Mouse (Mus musculus) heart, adult 2 months (tissue): ENCODE data around the gene Oaz1.

Experiments used
- CTCF ChIP-seq: fragments of 200-600 bp; IDR thresholded peaks from 2 replicates; pipeline ENCODE4 v1.8.1; 2022; ENCODE audit warnings: antibody characterized with exemption, mild to moderate bottlenecking, moderate library complexity
- EP300 ChIP-seq: fragments of 200-500 bp; IDR thresholded peaks from 2 replicates; pipeline ENCODE4 v1.6.1; 2011; ENCODE audit warnings: low read depth, low read length, control low read depth; ENCODE audit not compliant: insufficient read depth
- POLR2A ChIP-seq: fragments of 200-500 bp; IDR thresholded peaks from 2 replicates; pipeline ENCODE4 v1.6.1; 2011; ENCODE audit warnings: mild to moderate bottlenecking, low read depth, low read length, control low read depth; ENCODE audit not compliant: insufficient read depth

DNA sequence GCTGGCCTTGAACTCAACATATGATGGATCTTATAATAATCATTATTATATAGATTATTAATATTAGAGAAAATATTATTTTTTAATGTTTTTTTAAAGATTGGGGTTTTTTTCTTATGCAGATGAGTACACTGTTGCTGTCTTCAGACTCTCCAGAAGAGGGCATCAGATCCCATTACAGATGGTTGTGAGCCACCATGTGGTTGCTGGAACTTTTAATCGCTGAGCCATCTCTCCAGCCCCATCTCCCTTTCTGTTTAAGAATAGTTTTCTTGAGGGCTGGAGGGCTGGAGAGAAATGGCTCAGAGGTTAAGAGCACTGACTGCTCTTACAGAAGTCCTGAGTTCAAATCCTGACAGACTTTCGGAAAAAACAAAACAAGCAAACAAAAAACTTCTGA, 4.5 kb upstream of the Oaz1 start:
- TF ChIP-seq POLR2A (no peak), CTCF (peak; percentile 93), EP300 (no peak)
